Mouse (Mus musculus): ENCODE measurements at regions not wholly inside any gene's neighbourhood (a gene's known extent, or its start where the extent isn't known, plus 50 kb on each side); places are given as distances from the start of the nearest gene placed in this dataset.
"Not testable (repeated sequence)": the region's sequence is repeated elsewhere in the genome, so short reads cannot be mapped to it uniquely, and the experiment has no call there.

DNA sequence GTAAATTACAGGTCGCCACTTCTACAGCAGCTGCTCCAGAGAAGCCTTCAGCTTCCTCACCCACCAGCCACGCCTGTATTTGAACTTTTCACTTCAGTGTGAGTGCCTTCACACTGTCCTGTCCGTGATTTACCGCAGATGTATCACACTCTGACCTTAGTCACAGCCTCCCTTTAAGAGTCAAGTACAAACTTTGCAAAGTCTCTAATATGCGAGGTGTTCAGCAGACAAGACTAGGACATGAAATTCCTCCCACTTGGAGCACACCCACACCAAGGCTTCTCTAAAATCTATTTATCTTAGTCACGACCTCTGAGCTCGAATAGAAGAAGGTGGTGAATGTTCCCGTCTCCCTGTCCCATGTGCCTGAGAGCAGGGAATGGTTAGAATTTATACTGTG is 456.6 kb upstream of the Smim15 start:
- no peak for DNase-seq (ENCODE audit: low spot score)

DNA sequence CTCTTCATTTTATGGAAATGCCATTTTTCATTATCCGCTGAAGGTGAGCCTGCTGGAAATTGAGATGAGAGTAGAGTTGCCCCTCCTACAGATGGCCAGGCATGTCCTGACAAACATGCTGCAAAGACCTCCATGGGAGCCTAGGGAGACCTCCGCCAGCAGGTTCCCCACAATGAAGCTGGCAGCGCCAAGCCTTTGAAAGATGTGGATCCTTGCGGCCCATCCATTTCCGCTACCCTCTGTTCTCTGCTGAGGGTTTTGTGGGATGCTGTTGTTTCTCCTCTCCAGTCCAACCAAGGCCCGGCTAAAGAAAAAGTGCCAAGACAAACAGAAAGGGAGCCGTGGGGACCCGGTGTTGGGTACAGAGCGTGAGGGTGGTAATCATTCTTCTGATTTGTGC is 458.3 kb upstream of the Smim15 start:
- DNase-seq (ENCODE audit: low spot score): no peak

DNA sequence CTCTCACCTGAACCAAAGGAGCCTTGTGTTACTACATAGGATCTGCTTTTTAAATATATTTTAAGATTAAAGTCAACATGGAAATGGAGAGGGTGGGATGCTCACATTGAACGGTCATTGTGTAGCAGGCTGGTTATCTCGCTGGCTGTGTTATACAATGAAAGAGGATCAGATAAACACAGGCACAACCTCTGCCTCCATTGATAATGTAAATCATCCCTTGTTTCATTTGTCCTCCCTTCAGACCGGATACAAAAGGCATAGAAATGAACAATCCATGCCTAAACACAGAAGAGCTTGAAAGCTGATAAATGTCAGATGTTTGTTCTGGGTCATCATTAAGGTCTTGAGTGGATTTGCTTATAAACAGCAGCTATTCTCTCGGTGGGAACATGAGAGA is 458.9 kb upstream of the Smim15 start:
- DNase-seq (ENCODE audit: low spot score): no peak

GRCm38 (mm10) chr13:107578968-107579367 is 465.3 kb upstream of the Smim15 start:
- no peak for DNase-seq (ENCODE audit: low spot score)

DNA sequence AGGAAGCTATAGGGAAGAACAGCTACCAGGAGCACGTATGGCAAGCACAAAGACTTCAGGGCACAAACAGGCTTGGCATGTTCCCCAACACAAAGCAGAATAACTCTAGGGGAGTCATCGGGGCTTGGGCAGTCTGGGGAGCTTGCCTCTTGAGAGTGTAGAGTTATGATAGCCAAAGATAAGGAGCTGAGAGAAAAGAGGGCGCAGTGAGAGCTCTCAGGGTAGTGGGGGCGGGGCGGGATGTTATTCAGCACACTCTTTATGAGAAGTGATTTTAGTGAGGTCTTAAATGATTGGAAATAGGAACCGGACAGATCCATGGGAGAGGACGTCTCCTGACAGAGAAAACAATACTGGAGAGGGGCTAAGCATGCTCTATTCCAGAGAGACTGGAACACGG is 466.4 kb upstream of the Smim15 start:
- DNase-seq (ENCODE audit: low spot score): no peak

DNA sequence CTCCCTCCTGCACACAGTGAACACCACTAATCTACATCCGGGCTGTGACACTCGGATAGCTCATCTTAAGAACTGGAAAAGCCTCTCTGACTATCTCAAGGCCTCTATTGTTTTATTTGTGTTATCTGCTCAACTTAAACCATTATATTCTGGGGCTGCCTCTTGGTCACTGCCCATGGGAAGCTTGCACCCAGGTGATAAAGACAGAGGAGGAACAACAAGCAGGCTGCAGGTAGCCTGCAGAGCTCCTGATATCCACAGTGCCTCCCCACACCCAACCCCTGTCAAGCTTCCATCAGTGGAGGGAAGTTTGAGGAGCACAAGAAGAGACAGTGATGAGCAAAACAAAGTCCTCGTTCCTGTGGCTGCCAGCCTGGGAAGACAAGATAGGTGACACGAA is 467.0 kb upstream of the Smim15 start:
- DNase-seq (ENCODE audit: low spot score): no peak

DNA sequence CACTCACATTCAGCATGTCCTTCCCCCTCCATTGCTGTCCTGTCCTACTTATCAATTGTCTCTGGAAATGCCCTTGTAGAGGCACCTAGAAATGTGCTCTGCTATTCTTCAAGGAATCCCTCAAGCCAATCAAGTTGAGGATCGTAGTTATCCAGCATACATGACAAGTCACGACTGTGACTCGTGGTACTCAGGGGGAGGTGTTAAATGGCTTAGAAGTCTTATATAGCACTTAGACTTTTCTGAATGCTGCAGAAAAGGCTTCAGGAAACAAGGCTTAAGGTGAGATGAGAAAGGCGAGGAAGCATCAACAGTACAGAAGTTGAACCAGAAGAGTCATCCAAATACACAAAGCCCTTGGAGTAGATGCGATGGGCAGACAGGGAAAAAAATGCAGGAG is 467.5 kb upstream of the Smim15 start:
- DNase-seq (ENCODE audit: low spot score): no peak

- DNase-seq (ENCODE audit: low spot score): no peak
Measured at GRCm38 (mm10) chr13:107575025-107575424, 469.2 kb upstream of the Smim15 start.

DNA sequence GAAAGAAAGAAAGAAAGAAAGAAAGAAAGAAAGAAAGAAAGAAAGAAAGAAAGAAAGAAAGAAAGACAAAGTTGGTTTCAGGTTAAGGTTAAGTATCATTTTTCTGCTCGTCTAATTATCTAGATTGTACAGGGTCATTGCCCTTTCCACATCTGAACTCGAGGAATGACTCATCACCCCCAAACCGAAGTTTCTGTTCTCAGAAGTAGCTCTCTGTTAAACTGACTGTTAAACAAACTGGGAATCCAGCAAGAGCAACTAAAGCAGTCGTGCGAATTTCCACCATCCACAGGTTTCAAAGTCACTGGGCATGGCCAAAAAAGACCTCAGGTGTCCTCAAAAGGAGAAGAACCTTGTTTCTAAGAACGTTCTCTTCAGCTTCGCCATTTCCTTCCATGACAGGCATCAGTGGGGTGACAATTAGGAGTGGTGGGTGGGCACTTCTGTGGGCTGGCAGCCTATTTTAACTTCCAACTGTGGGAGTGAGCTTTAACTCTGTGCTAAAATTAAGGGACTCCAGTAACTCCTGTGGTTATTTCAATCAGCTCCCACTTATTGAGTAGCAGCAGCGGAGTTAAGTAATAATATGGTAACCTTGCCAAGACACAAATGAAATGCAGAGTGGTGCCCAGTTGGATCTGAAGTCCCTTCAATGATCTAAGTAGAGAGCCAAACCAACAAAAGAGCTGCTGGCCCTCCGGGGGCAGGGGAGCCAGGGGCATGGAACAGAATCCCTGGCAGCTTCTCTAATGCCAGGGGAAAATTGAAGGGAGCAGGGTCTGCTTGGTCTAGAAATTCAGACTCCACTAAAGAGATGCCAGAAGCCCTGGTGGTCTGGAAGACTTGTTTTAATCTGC is 470.5 kb upstream of the Smim15 start:
- no peak for DNase-seq (ENCODE audit: low spot score)

DNA sequence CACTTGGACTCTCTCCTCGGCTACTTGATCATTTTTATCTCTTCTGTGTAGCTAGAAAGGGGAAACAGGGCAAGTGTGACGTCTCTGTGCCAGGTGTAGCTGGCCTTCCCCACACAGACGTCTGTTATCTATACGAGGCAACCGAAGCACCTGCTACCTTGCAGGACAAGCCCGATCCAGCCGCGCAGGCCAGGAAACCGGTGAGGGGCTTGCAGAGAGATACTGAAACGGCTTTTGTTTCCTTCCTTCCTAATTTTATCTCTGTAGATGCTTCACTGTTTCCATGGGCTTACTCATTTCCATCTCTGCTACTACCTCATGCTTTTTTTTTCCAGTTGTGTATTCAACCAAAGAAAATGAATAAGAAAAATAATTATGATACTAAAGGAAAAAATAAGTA is 472.7 kb upstream of the Smim15 start:
- DNase-seq (ENCODE audit: low spot score): no peak

DNA sequence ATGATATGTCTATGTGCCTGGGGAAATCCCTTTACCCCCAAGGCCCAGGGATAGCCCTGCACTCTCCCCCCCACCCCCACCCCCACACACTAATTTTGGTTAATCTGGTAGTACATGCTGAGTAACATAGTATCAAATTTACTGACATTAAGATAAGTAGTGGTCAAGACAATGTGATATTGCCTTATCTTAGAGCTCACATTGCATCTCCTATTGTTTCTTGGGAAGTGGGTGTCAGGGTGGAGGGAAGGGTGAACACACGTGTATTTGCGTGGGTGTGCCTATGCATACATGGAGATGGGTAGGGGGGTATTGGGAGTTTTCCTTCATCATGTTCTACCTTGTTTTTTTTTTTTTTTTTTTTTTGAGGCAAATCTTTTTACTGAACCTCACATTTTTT is 474.8 kb upstream of the Smim15 start:
- DNase-seq (ENCODE audit: low spot score): no peak

- no peak for DNase-seq (ENCODE audit: low spot score)
Measured at GRCm38 (mm10) chr13:107568701-107569121, 475.5 kb upstream of the Smim15 start.

GRCm38 (mm10) chr13:107562463-107562862 is 481.8 kb upstream of the Smim15 start:
- no peak for DNase-seq (ENCODE audit: low spot score)

DNA sequence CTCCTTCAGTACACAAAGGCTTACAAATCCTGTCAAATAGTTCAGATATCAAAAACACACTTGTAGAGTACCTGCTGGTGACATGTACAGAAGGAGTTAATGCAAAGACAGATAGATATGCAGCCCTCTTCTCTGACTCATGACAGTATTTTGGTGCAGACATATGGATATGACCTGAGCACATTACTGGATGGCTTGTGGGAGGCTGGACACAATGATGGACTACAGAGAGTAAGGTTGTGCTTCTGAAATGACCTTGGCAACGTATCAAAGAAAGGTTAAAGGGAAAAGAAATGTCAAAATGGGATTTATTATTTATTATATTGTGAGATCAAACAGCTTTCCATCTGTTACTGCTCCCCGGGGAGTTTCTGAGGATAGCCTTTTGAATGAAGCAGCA is 482.7 kb upstream of the Smim15 start:
- DNase-seq (ENCODE audit: low spot score): no peak

- no peak for DNase-seq (ENCODE audit: low spot score)
Measured at GRCm38 (mm10) chr13:107555958-107556357, 488.3 kb upstream of the Smim15 start.

DNA sequence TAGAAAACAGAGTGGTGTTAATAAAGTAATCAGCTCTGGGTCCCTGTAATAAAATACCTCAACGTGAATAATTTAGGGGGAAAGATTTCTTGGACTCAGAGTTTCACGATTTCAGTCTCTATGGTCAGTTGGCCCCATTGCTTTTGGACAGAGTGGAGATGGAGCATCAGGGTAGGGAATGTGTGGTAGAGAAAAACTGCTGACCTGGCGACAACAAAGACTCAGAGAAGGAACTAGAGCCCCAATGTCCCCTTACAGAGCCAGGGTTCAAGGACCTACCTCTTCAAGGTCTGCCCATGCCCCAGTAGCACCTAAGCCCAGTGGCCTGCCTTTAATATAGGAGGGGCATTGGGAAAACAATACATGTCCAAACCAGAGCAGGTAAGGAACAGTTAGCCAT is 490.2 kb upstream of the Smim15 start:
- no peak for DNase-seq (ENCODE audit: low spot score)

DNA sequence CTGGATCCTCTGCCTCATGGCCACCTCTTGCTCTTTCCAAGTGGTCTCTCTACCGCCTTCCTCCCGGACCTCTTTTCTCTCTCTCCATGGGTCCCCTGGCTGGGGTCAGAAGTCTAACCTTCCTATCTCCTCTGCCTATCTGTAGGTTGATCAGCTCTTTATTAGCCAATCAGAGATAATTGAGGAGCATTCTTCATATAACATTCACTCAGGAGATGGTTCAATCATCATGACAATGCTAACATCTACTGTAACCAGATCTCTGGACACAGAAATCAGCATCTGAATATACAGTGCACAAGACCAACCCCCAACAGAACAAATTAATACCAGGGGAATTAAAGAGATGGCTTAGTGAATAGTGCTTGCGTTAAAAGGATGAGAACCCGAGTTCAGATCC is 492.1 kb upstream of the Smim15 start:
- no peak for DNase-seq (ENCODE audit: low spot score)

DNA sequence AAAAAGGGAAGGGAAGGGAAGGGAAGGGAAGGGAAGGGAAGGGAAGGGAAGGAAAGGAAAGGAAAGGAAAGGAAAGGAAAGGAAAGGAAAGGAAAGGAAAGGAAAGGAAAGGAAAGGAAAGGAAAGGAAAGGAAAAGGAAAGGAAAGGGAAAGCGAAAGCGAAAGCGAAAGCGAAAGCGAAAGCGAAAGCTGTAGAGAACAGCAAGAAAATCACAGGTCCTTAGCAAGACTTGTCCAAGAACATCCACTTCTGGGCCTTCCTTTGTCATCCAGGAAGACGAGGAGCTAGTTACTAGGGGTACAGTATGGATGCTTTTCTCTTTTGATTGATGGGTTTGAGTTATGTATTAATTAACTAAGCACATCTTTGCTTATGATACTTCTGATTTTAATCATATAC is 494.3 kb upstream of the Smim15 start:
- DNase-seq (ENCODE audit: low spot score): not testable (repeated sequence)

- no peak for DNase-seq (ENCODE audit: low spot score)
Measured at GRCm38 (mm10) chr13:107547073-107547472, 497.2 kb upstream of the Smim15 start.

DNA sequence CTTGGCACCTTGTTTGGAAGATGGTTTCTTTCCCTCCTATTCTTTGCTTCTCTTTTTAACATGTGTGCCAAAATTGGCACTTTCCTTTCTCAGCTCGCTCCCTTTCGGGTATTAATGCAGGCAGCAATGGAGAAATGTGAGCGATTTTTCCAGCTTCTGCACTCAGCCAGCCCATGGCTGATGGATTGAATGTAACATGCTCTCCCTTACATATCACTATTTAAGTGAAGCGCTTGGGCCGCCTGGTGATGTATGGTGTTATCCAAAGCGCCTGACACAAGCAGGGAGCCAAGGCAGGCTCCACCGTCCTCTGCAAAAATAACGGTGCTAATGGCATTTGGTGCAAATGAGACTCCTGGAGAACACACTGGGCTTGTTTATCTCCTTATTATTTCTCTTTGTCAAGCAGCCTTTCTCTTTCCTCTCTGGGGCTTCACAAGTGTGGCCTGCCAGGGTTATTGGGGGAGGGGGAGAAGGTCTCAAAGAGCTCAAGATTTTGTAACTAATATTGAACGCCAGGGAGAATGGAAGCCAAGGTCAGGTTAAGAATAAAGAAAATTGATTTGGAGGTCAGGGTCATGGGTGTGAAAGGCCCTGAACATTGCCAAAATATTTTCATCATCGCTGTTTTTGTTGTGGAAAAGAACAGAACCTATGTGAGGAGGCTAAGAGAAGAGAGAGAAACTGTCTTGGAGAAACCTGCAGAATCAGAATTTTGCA is 497.9 kb upstream of the Smim15 start:
- no peak for DNase-seq (ENCODE audit: low spot score)

DNA sequence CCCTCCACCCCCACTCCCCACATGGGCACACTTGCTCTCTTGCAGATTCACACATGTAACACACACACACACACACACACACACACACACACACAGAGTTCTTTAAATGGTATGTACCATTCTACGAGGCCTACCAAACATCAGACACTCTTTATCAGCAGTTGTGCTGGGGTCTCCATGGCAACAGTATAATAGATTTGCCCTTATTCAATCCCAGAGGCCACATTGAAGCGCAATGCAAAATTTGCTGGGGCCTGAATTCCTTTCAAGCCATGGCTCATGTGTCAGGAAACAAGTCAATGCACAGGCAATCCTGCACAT is 502.7 kb upstream of the Smim15 start:
- no peak for DNase-seq (ENCODE audit: low spot score)

DNA sequence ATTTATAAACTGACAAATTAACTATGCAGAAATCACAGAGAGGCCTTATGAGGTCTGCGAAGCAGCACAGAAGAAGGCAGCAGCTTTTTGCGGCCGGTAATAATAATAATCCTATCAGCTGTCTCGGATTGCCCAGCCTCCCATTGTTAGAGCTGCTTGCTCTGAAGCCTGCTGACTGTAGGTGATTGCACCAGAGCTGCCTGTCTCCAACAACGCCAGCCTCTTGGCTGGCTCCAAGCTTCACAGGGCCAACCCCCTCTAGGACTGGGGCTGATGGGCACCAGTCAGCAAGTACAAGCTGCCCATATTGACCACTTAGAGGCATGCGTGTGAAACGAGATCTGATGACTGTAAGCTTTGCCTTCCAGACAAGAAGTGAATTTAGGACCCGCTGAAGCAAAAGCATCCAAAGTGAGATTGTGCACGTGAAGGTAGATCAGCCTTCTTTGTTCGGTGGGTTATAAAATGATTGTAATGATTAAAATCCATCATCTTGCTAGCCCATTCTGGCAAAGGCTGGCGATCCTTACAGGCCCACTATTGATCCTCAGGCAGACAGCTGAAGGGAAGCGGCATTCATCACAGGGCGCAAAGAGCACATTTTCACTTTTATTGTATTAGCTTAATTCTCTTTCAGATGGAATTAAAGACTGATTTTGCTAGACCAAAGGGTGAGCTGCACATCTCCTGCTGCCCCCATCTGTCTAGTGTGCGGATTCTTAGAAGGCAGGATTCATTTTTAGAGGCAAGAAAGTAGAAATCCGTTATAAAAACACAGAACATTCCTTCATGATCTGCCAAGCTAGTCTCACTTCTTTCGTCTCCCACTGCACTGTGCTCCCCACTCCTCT is 503.2 kb upstream of the Smim15 start:
- no peak for DNase-seq (ENCODE audit: low spot score)

GRCm38 (mm10) chr13:107540305-107540704 is 503.9 kb upstream of the Smim15 start:
- DNase-seq (ENCODE audit: low spot score): no peak
